Mouse (Mus musculus) adrenal gland, postnatal 36 days (tissue): Measurements from ENCODE around the gene Eif2ak4. TPM values are rescaled to one million over a fixed set of nuclear protein-coding genes. Genes with fewer than 3 reads are reported as not detected.

Experiments
- DNase-seq, 2 experiments: peaks; one replicate each; pipeline ENCODE4 v3.0.0; 2021; ENCODE audit warnings: mixed read lengths in 1 of 2
- total RNA-seq, 2 experiments: library from RNA; stranded (reverse); gene quantifications; 2 replicates each; pipeline ENCODE4 v1.2.3; 2021

Eif2ak4 gene
- total RNA-seq, 2 experiments from 2014 or later, result 17.7 to 18.0 TPM

- peak; percentile 25 for DNase-seq
Observed at GRCm38 (mm10) chr2:118507126-118507525, 118.7 kb downstream of the Eif2ak4 start.

- DNase-seq, result no peak
Observed at GRCm38 (mm10) chr2:118509688-118510446, 121.4 kb downstream of the Eif2ak4 start.

- DNase-seq, result peak; percentile 95 to 97
Observed at GRCm38 (mm10) chr2:118510447-118511310, 122.3 kb downstream of the Eif2ak4 start.

- DNase-seq, result peak; percentile 24 to 27
Observed at GRCm38 (mm10) chr2:118511779-118512417, 123.5 kb downstream of the Eif2ak4 start.

DNA sequence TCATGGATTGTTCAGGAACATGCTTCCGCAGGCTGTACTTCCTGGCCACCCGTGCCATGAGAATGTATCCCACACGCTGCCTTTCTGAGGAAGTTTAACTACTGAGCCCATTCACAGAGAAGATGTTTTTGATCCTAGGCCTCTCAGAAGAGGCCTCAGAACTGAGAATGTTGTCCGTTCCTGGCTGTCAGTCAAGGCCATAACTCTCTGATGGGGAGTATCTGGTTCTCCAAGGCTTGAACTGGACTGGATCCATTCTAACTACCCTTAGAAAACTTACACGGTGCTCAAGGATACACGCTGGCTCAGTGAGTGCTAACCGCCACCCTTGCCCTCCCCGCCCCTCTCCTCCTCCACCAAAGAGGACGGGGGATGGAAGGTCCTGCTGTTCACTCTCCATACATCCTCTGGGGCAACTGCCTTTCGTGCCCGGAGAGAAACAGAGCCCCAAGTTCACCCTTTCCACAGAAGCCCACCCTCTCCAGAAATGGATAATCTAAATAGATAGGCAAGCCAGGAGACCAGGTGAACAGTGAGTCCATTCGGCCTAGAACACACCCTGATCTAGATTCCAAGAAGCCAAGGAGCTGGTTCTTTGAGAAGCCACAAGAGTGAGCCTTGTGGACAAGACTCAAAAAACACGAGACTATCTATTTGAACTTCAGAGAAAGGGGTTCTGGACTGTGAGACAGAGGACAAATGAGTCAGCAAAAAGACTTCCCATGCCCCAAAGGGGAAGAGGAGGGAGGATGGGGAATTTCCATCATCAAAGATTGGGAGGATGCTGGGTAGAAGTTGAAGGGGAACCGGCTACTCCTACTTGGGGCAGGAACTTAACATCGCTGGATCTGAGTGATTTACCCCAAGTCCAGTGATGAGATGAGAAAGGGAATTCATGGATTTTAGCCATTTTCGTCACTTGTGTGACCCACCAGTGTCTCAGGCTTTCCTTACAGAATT, 124.3 kb downstream of the Eif2ak4 start:
- DNase-seq, result peak in 1 of 2 experiments; percentile 10

DNA sequence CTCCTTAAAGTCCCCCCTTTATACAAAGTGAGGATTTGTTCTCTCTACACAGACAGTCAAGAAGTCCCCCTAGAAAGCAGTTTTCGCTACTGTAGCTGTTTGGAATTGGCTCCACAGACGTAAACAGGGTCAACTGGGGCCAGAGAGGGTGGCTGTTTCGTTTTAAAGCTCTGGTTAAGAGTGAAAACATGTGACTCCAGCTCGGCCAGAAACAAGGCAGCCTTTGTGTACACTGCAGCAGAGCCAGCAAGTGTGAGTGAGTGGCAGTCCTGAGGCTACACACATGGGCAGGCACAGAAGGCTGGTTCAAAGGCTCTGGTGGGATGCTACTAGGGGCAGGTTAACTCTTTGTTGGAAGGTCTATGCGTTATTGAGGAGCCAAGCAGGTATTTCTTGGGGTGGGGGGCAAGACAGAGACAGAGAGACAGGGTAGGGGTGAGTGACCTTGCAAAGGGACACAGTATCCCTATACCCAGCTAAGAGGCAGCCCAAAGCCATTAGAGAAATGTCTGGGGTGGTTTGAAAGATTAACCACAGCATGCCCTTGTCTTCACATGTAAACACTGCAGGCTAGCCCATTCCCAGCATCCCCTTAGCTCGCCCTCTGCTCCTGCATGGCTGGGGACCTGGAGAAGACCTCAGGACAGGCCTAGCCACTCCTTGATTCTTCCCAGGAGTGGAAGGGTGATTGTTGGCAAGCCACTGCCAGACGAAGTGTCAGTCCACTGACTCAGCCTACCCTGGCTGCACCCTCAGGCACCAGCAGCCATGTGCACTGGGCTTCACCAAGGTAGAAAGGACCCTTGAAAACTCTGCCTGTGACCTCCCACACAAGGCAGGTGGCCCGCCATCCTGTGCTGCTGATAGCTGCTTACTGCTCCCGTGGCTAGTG, 131.9 kb downstream of the Eif2ak4 start:
- DNase-seq, result peak in 1 of 2 experiments; percentile 51

- DNase-seq, result no peak
Observed at GRCm38 (mm10) chr2:118522265-118522664, 133.8 kb downstream of the Eif2ak4 start.

- DNase-seq, result no peak
Observed at GRCm38 (mm10) chr2:118523163-118523730, 134.8 kb downstream of the Eif2ak4 start.

GRCm38 (mm10) chr2:118524811-118525210, 136.4 kb downstream of the Eif2ak4 start:
- DNase-seq, result no peak

Other genes with a start within 250 kb of the Eif2ak4 start
- gene Fsip1, start 131.7 kb upstream of the Eif2ak4 start, total RNA-seq, result under 1 TPM; 0.23 to 0.26 TPM
- 1 to 10 TPM; 2.5 TPM for gene Gpr176, start 15.2 kb upstream of the Eif2ak4 start, total RNA-seq
- gene Srp14, start 91.1 kb downstream of the Eif2ak4 start, total RNA-seq, result 100 to 1,000 TPM; 210 to 233 TPM
- 10 to 100 TPM; 10.9 to 14.1 TPM for gene Bmf, start 161.1 kb downstream of the Eif2ak4 start, total RNA-seq
- gene Bub1b, start 209.6 kb downstream of the Eif2ak4 start, total RNA-seq, result 1 to 10 TPM; 4.9 to 6.5 TPM